Mouse (Mus musculus) MEL (cell line): Measurements from ENCODE around the gene Gopc. TPM values are rescaled to one million over a fixed set of nuclear protein-coding genes. Genes with fewer than 3 reads are reported as not detected.

Experiments used
- DNase-seq: peaks from one replicate; pipeline ENCODE4 v3.0.0; 2011; ENCODE audit warnings: low read depth, low spot score
- H3K27ac ChIP-seq: 2 replicates; pipeline ENCODE4 v1.5.1; 2012; ENCODE audit warnings: low read depth, mild to moderate bottlenecking, control low read depth, low read length, moderate library complexity; ENCODE audit not compliant: control insufficient read depth
- H3K27me3 ChIP-seq, 2 experiments: fragments of 150-350 bp in 1 of 2; sonication (generic) in 1 of 2; 2 replicates each; pipeline ENCODE4 v1.6.1; 2012; ENCODE audit warnings: low read length in 2 of 2, mild to moderate bottlenecking in 2 of 2, improper control_type of control experiment in 1 of 2, moderate library complexity in 1 of 2; ENCODE audit not compliant: insufficient read depth in 2 of 2, control insufficient read depth in 1 of 2
- H3K36me3 ChIP-seq, 2 experiments: 2 replicates each; pipeline ENCODE4 v1.6.1; 2012 to 2014; ENCODE audit warnings: low read length in 2 of 2, improper control_type of control experiment in 1 of 2, inconsistent platforms in 1 of 2, mild to moderate bottlenecking in 1 of 2; ENCODE audit not compliant: insufficient read depth in 2 of 2, control insufficient read depth in 1 of 2
- H3K4me1 ChIP-seq, 2 experiments: fragments of 150-350 bp in 1 of 2; sonication (generic) in 1 of 2; 2 replicates each; pipeline ENCODE4 v1.6.1; 2012; ENCODE audit warnings: low read length in 2 of 2, improper control_type of control experiment in 1 of 2, mild to moderate bottlenecking in 1 of 2; ENCODE audit not compliant: insufficient read depth in 2 of 2, control insufficient read depth in 1 of 2
- H3K4me3 ChIP-seq, 2 experiments: fragments of 150-350 bp in 1 of 2; sonication (generic) in 1 of 2; 2 replicates each; pipeline ENCODE4 v1.5.1; 2012; ENCODE audit warnings: low read depth in 2 of 2, low read length in 2 of 2, mild to moderate bottlenecking in 2 of 2, moderate library complexity in 2 of 2, control low read depth in 1 of 2, improper control_type of control experiment in 1 of 2; ENCODE audit not compliant: control insufficient read depth in 1 of 2, insufficient read depth in 1 of 2
- H3K79me2 ChIP-seq: 2 replicates; pipeline ENCODE4 v1.6.1; 2012; ENCODE audit warnings: mild to moderate bottlenecking, low read length, moderate library complexity; ENCODE audit not compliant: control insufficient read depth, poor library complexity, insufficient read depth
- H3K9ac ChIP-seq: 2 replicates; pipeline ENCODE4 v1.6.1; 2012; ENCODE audit warnings: low read depth, mild to moderate bottlenecking, control low read depth, low read length, moderate library complexity; ENCODE audit not compliant: control insufficient read depth, poor library complexity, severe bottlenecking
- H3K9me3 ChIP-seq: fragments of 150-350 bp; sonication (generic); replicated peaks from 2 replicates; pipeline ENCODE4 v1.6.1; 2012; ENCODE audit warnings: mild to moderate bottlenecking, low read length, improper control_type of control experiment, moderate library complexity; ENCODE audit not compliant: insufficient read depth
- BHLHE40 ChIP-seq: IDR thresholded peaks from 2 replicates; pipeline ENCODE4 v1.6.1; 2012; ENCODE audit warnings: low read depth, mild to moderate bottlenecking, inconsistent platforms, low read length, improper control_type of control experiment, borderline replicate concordance
- CHD2 ChIP-seq: IDR thresholded peaks from 2 replicates; pipeline ENCODE4 v1.6.1; 2011; ENCODE audit warnings: low read length, improper control_type of control experiment
- CTCF ChIP-seq, 3 experiments: IDR thresholded peaks in 2 of 3; conservative IDR thresholded peaks in 1 of 3; 2 replicates each; pipeline ENCODE4 v1.5.1; 2011 to 2012; ENCODE audit warnings: low read length in 3 of 3, low read depth in 2 of 3, mild to moderate bottlenecking in 2 of 3, improper control_type of control experiment in 1 of 3, inconsistent platforms in 1 of 3, mixed read lengths in 1 of 3, moderate library complexity in 1 of 3; ENCODE audit not compliant: control insufficient read depth in 1 of 3, insufficient read depth in 1 of 3, poor library complexity in 1 of 3, severe bottlenecking in 1 of 3
- E2F4 ChIP-seq: IDR thresholded peaks from 2 replicates; pipeline ENCODE4 v1.6.1; 2011; ENCODE audit warnings: low read depth, low read length, improper control_type of control experiment, borderline replicate concordance
- ELF1 ChIP-seq: IDR thresholded peaks from 2 replicates; pipeline ENCODE4 v1.6.1; 2014; ENCODE audit warnings: low read depth, mild to moderate bottlenecking, inconsistent platforms, low read length, improper control_type of control experiment, moderate library complexity
- GABPA ChIP-seq: IDR thresholded peaks from 2 replicates; pipeline ENCODE4 v1.6.1; 2012; ENCODE audit warnings: low read depth, mild to moderate bottlenecking, inconsistent platforms, low read length, improper control_type of control experiment, moderate library complexity
- GATA1 ChIP-seq: IDR thresholded peaks from 2 replicates; pipeline ENCODE4 v1.6.1; 2011; ENCODE audit warnings: low read depth, low read length, improper control_type of control experiment
- HCFC1 ChIP-seq: IDR thresholded peaks from 2 replicates; pipeline ENCODE4 v1.6.1; 2012; ENCODE audit warnings: low read depth, mild to moderate bottlenecking, inconsistent platforms, low read length, improper control_type of control experiment, moderate library complexity
- MAX ChIP-seq: IDR thresholded peaks from 2 replicates; pipeline ENCODE4 v1.6.1; 2011; ENCODE audit warnings: low read length, improper control_type of control experiment
- MYB ChIP-seq: IDR thresholded peaks from 2 replicates; pipeline ENCODE4 v1.6.1; 2011; ENCODE audit warnings: mild to moderate bottlenecking, low read depth, low read length, improper control_type of control experiment
- MYC ChIP-seq: IDR thresholded peaks from 2 replicates; pipeline ENCODE4 v1.6.1; 2011; ENCODE audit warnings: low read depth, mild to moderate bottlenecking, low read length, improper control_type of control experiment, moderate library complexity
- NELFE ChIP-seq: IDR thresholded peaks from 2 replicates; pipeline ENCODE4 v1.6.1; 2011; ENCODE audit warnings: low read depth, low read length, improper control_type of control experiment
- RCOR1 ChIP-seq: IDR thresholded peaks from 2 replicates; pipeline ENCODE4 v1.6.1; 2012; ENCODE audit warnings: low read depth, mild to moderate bottlenecking, inconsistent platforms, low read length, improper control_type of control experiment
- TBP ChIP-seq: IDR thresholded peaks from 2 replicates; pipeline ENCODE4 v1.8.0; 2011; ENCODE audit warnings: low read depth, low read length, improper control_type of control experiment
- TCF12 ChIP-seq: IDR thresholded peaks from 2 replicates; pipeline ENCODE4 v1.6.1; 2014; ENCODE audit warnings: low read depth, mild to moderate bottlenecking, inconsistent platforms, low read length, improper control_type of control experiment, moderate library complexity
- ZC3H11A ChIP-seq: IDR thresholded peaks from 2 replicates; pipeline ENCODE4 v1.6.1; 2012; ENCODE audit warnings: low read depth, mild to moderate bottlenecking, inconsistent platforms, low read length, improper control_type of control experiment
- ZKSCAN1 ChIP-seq: IDR thresholded peaks from 2 replicates; pipeline ENCODE4 v1.6.1; 2012; ENCODE audit warnings: low read depth, mild to moderate bottlenecking, inconsistent platforms, low read length, improper control_type of control experiment, moderate library complexity
- ZNF384 ChIP-seq: IDR thresholded peaks from 2 replicates; pipeline ENCODE4 v1.6.1; 2012; ENCODE audit warnings: low read depth, mild to moderate bottlenecking, inconsistent platforms, low read length, improper control_type of control experiment
- polyA plus RNA-seq, 2 experiments: library from polyadenylated mRNA; stranded (reverse) in 1 of 2; unstranded in 1 of 2; fragments of >175 nt in 1 of 2; fragments of >200 nt in 1 of 2; gene quantifications; 2 replicates each; pipeline versions ENCODE4 v1.2.1 to v1.2.4; 2012; ENCODE audit warnings: low replicate concordance in 2 of 2, low read depth in 1 of 2; ENCODE audit not compliant: insufficient read length in 2 of 2, insufficient read depth in 1 of 2, missing spikeins in 1 of 2
- total RNA-seq: library from RNA; depleted of rRNA; stranded (reverse); fragments of 300-350 nt; gene quantifications from 2 replicates; pipeline ENCODE4 v1.2.3, GENCODE M21; 2012

Gene Gopc
- total and polyA plus RNA-seq, 3 experiments = 6.2 to 8.2 TPM; not detected in 1

GRCm38 (mm10) chr10:52368376-52368775 lies 13.5 kb downstream of the Gopc start:
- TF ChIP-seq CHD2 (no peak), GABPA (no peak), TBP (no peak), RCOR1 (no peak), ZKSCAN1 (no peak), ZNF384 (no peak), TCF12 (no peak), MYC (no peak), HCFC1 (no peak), MAX (no peak), MYB (no peak), NELFE (no peak), CTCF (IDR thresholded peaks at IDR 0.05 in 2 of 3, conservative IDR thresholded peaks at IDR 0.05 in 1 of 3; ENCODE audit: control insufficient read depth in 1 of 3, insufficient read depth in 1 of 3, low read depth in 2 of 3, low read length in 3 of 3, poor library complexity in 1 of 3, severe bottlenecking in 1 of 3) (no peak), BHLHE40 (no peak), ZC3H11A (no peak)
- DNase-seq = no peak
- Histone ChIP-seq H3K36me3 (peaks cover 0 to 2% of the 10 kb centered on the region in 2 experiments; a peak in 2 of 4 replicates), H3K4me1 (peaks cover 2 to 4% of the 10 kb centered on the region in 2 experiments; a peak in 1 of 4 replicates), H3K9me3 (no peaks in the 10 kb centered on the region), H3K79me2 (no peaks in the 10 kb centered on the region), H3K27me3 (no peaks in the 10 kb centered on the region), H3K4me3 (no peak overlapping the region), H3K9ac (no peak overlapping the region), H3K27ac (no peak overlapping the region)

- no peak overlapping the region for H3K4me3 ChIP-seq
- H3K36me3 ChIP-seq = no peaks in the 10 kb centered on the region; a peak in 2 of 4 replicates
- no peak overlapping the region for H3K9ac ChIP-seq
- H3K79me2 ChIP-seq = no peaks in the 10 kb centered on the region
- DNase-seq = no peak
- no peaks in the 10 kb centered on the region for H3K9me3 ChIP-seq
- H3K27ac ChIP-seq = no peak overlapping the region
- TF ChIP-seq MYB = no peak
- no peak for TF ChIP-seq BHLHE40
- TF ChIP-seq ELF1 = no peak
- no peak for TF ChIP-seq MAX
- no peak for TF ChIP-seq GATA1
- no peak for TF ChIP-seq TCF12
- TF ChIP-seq E2F4 = no peak
- TF ChIP-seq, all 39 proteins: peak for 0
- Histone ChIP-seq H3K4me1 (no peaks in the 10 kb centered on the region), H3K27me3 (no peaks in the 10 kb centered on the region)
Observed at GRCm38 (mm10) chr10:52360862-52361609, 20.9 kb downstream of the Gopc start.
